Mouse (Mus musculus) right cerebral cortex, adult 18-20 months (tissue): ENCODE measurements around the gene Nat14.

ENCODE experiments used
- DNase-seq: peaks from one replicate; pipeline ENCODE4 v3.0.0; 2022; ENCODE audit warnings: mixed read lengths

Gene Nat14

GRCm38 (mm10) chr7:4950561-4951342, 28.9 kb downstream of the Nat14 start:
- no peak for DNase-seq

GRCm38 (mm10) chr7:4953815-4954445, 32.1 kb downstream of the Nat14 start:
- DNase-seq, result no peak

GRCm38 (mm10) chr7:4957361-4957760, 35.5 kb downstream of the Nat14 start:
- no peak for DNase-seq

DNA sequence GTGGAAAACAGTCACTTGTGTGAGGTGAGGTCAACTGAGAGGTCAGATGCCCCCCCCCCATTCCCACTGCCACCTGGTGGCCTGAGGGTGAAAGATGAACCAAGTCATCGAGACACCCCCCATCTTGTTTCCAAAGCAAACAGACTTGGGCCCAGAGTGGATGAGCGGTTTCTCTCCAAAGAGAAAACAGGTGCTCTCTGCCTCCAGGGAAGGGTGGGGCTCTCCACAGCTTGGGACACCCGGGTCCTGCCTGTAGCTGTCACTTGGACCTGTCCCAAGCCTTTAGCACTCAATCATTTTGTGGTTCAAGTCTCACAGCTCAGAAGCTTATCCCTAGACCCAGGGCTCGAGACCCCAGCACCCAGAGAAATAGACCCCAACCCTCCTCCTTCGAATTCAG, 41.7 kb downstream of the Nat14 start:
- no peak for DNase-seq

GRCm38 (mm10) chr7:4964272-4964671, 42.4 kb downstream of the Nat14 start, which contains the start of gene Sbk2:
Gene Sbk2 (minus strand): TSS chr7:4964406.
- peak; percentile 67 for DNase-seq

GRCm38 (mm10) chr7:4964988-4965387, 43.2 kb downstream of the Nat14 start:
- no peak for DNase-seq

DNA sequence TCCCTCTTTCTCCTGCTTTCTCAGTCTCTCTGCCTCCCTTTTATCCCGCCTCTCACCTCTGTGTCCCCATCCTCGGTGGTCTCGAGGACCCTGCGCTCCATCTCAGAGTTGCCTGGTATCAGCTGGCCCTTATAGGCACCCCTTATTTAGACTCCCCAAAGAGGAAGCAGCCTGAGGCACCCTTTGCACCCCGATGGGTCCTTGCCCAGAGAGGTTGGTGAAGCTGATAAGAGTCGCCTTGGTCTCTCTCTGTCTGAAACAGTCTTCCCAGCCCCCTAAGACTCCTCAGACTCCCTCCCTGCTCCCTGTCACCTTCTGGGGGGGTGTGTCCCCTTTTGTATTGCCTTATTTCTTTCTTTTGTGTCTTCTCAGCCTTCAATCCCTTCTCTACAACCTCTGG, 49.2 kb downstream of the Nat14 start, which contains the start of gene Sbk3:
TSS of gene Sbk3 (minus strand) at position 101 of the 400 bp plus-strand sequence.
- DNase-seq, result no peak

GRCm38 (mm10) chr7:4971710-4972109, 49.9 kb downstream of the Nat14 start:
- no peak for DNase-seq

DNA sequence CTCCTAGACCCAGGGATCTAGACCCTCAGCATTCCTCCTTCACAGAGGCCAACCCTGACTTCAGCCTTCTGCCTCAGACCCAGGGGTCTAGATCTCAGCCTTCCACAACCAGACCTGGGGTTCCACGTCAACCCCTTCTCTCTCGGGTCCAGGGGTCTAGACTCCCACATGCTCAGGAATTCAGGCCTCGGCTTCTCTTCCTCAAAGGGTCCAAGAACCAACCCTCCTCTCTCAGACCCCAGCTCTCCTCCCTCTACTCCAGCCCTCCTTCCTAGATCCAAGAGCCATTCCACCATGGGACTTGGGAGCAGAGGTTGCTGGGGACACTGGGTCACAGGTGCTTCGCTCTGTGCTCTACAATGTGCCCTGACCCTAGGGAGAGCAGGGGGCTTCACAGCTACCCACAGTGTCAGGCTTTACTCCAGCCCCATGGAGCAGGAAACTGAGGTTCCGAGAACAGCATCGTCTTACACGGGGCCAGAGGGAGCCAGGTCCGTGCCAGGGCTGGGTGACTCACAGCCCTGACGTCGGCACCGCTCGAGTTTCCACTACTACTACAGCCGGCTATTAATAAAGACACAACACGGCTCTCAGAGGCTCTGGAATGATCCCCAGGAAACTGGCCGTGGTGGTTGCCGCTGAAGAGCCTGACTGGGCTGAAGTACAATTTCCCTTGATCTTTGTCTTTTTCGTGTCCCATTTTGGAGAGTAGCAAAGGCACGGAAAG, 50.7 kb downstream of the Nat14 start:
- no peak for DNase-seq
